In the genomic region with DNA sequence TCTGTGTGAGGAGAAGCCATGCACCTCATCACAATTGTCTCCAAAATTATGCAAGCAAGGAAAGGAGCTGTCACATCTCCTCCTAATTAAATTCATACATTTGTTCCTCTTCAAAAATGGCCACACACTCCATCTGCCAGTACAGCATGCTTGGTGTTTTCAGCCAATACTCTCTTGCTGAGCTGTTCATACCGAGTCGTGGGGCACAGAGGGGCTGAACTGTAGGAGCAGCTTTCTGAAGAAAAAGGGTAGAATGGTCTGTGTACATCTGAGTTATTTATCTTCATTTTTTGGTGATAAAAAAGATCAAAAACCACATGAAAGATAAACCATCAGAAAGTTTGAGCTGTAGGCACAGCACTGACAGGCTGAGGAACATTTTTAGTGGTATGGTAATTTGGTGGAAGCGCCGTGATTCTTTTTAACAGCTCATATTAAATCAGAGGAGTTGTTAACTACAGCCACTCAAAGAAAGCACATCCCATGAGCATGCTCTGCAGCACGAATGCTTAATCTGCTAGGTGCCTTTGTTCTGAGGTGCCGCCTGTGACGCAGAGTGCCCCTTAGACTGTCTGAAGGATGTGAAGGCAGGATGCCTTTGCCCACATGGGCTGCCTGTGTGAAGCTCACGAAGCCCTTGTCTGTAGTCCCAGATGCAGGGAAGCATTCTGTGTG, we compare ENCODE assay signal across 11 mouse cellular contexts.
DNase-seq lines count a peak whose midpoint lies in the region; ATAC-seq lines count a peak whose summit lies in the region.
"Had no signal": no experiment of that assay in that cellular context is flagged by ENCODE, and none has a peak within 500 bp of the region (broad histone marks: within the 10 kb centered on the region; RNA-seq: fewer than 3 reads in every experiment).

No protein-coding gene starts in this region.

- no peaks in the 10 kb centered on the region for H3K36me3 ChIP-seq in forebrain, embryonic 10.5 days (replicated peaks)
- H3K36me3 ChIP-seq in neural tube, embryonic 14.5 days (ENCODE audit: control insufficient read depth, insufficient read depth, low read length), result no peaks in the 10 kb centered on the region
- H3K36me3 ChIP-seq: G1E; heart, embryonic 13.5 days had no signal

- no peak overlapping the region for H3K4me3 ChIP-seq in forebrain, embryonic 10.5 days
- no peak overlapping the region for H3K4me3 ChIP-seq in neural tube, embryonic 14.5 days (ENCODE audit: low read depth, low read length)
- H3K4me3 ChIP-seq: heart, embryonic 13.5 days had no signal

- no peak overlapping the region for H3K9ac ChIP-seq in neural tube, embryonic 14.5 days (replicated peaks; ENCODE audit: low read depth, low read length)
- H3K9ac ChIP-seq: heart, embryonic 13.5 days; liver, embryonic 14.5 days had no signal

- no peaks in the 10 kb centered on the region for H3K9me3 ChIP-seq in forebrain, embryonic 10.5 days
- H3K9me3 ChIP-seq in neural tube, embryonic 14.5 days (ENCODE audit: control insufficient read depth, low read length), result no peaks in the 10 kb centered on the region
- H3K9me3 ChIP-seq: heart, embryonic 13.5 days had no signal

- ATAC-seq in neural tube, embryonic 14.5 days (ENCODE audit: low read depth), result peak; percentile 79; the same call in 1 of the 2 replicates

- H3K4me2 ChIP-seq in neural tube, embryonic 14.5 days (ENCODE audit: low read depth, low read length), result no peak overlapping the region
- H3K4me2 ChIP-seq: heart, embryonic 13.5 days had no signal

- peaks cover 20% of the 10 kb centered on the region for H3K4me1 ChIP-seq in forebrain, embryonic 10.5 days
- H3K4me1 ChIP-seq in neural tube, embryonic 14.5 days (ENCODE audit: control insufficient read depth, insufficient read depth, low read length), result peaks cover 4% of the 10 kb centered on the region; the same call in 1 of the 2 replicates
- H3K4me1 ChIP-seq: heart, embryonic 13.5 days had no signal

- 67% methylated on average over 8 of the region's 8 CpGs for WGBS in forebrain, embryonic 10.5 days
- 19% methylated on average over 8 of the region's 8 CpGs for WGBS in neural tube, embryonic 14.5 days

- no peak for DNase-seq in forebrain, embryonic 10.5 days (ENCODE audit: extremely low spot score, low spot score)
- DNase-seq in frontal cortex, postnatal 36 days (ENCODE audit: low spot score in 2 of 2), result peak; percentile 52 to 59
- peak; percentile 38 to 61 for DNase-seq in left cerebral cortex, adult 18-20 months (ENCODE audit: low spot score in 2 of 2)
- DNase-seq in thymus, adult 18-20 months, result no peak
- no peak for DNase-seq in adrenal gland, postnatal 36 days
- DNase-seq in testis, postnatal 10 days (ENCODE audit: low spot score), result no peak
- DNase-seq in ovary, postnatal 36 days (ENCODE audit: low spot score), result no peak

- peak overlapping the region; percentile 72 for H3K27ac ChIP-seq in forebrain, embryonic 10.5 days
- H3K27ac ChIP-seq in neural tube, embryonic 14.5 days (ENCODE audit: low read depth, low read length), result no peak overlapping the region
- H3K27ac ChIP-seq: heart, embryonic 13.5 days; liver, embryonic 14.5 days had no signal

- H3K27me3 ChIP-seq in forebrain, embryonic 10.5 days (ENCODE audit: poor library complexity, severe bottlenecking), result no peaks in the 10 kb centered on the region
- H3K27me3 ChIP-seq in neural tube, embryonic 14.5 days (ENCODE audit: control insufficient read depth, insufficient read depth, low read length), result no peaks in the 10 kb centered on the region
- H3K27me3 ChIP-seq: heart, embryonic 13.5 days had no signal

Comparison
In these comparisons a context has a peak if more than half of its experiments do, and no peak if none do; other contexts are left out.
1. DNase-seq: peak in frontal cortex, postnatal 36 days (2 of 2) and left cerebral cortex, adult 18-20 months (2 of 2); none in forebrain, embryonic 10.5 days (single experiment), thymus, adult 18-20 months (0 of 2), adrenal gland, postnatal 36 days (0 of 2), testis, postnatal 10 days (single experiment) and ovary, postnatal 36 days (single experiment).